Comparison of ENCODE assay signal across 14 mouse cellular contexts in genomic region chr1:179666971-179667370, GRCm38 (mm10). TPM values are rescaled to one million over a fixed set of nuclear protein-coding genes. Genes with fewer than 3 reads are reported as not detected.
DNase-seq lines count a peak whose midpoint lies in the region; ATAC-seq and TF ChIP-seq lines count a peak whose summit lies in the region.
"Had no signal": no experiment of that assay in that cellular context is flagged by ENCODE, and none has a peak within 500 bp of the region (broad histone marks: within the 10 kb centered on the region; RNA-seq: fewer than 3 reads in every experiment).

No protein-coding gene starts in this region.

- 0 out of 2 replicates have a peak, but pooled peaks cover 3% of the 10 kb centered on the region for H3K36me3 ChIP-seq in forebrain, postnatal 0 days (ENCODE audit: insufficient read depth)
- H3K36me3 ChIP-seq in forebrain, embryonic 11.5 days (ENCODE audit: control insufficient read depth, insufficient read depth, low read length) = no peaks in the 10 kb centered on the region; the same call in 1 of the 2 replicates
- peaks cover 11% of the 10 kb centered on the region for H3K36me3 ChIP-seq in limb, embryonic 13.5 days
- H3K36me3 ChIP-seq in limb, embryonic 10.5 days = peaks cover 10% of the 10 kb centered on the region
- no peaks in the 10 kb centered on the region for H3K36me3 ChIP-seq in hindbrain, embryonic 11.5 days (ENCODE audit: control insufficient read depth, insufficient read depth, low read length)
- H3K36me3 ChIP-seq in midbrain, postnatal 0 days (ENCODE audit: insufficient read depth, low read length) = 0 out of 2 replicates have a peak, but pooled peaks cover 3% of the 10 kb centered on the region
- H3K36me3 ChIP-seq: liver, embryonic 15.5 days had no signal

- no peak for DNase-seq in forebrain, postnatal 0 days
- no peak for DNase-seq in forebrain, embryonic 11.5 days (ENCODE audit: low spot score)
- DNase-seq in limb, embryonic 10.5 days (ENCODE audit: low spot score) = no peak
- DNase-seq in hindbrain, embryonic 11.5 days (ENCODE audit: low spot score) = peak; percentile 35
- DNase-seq in midbrain, postnatal 0 days (ENCODE audit: low spot score) = no peak
- DNase-seq in lung, postnatal 14 days = no peak
- DNase-seq in spleen, postnatal 4 days (ENCODE audit: low spot score in 2 of 2) = no peak
- DNase-seq: adrenal gland, postnatal 14 days; cerebellum, adult 2 months; heart, adult 11 months; kidney, postnatal 14 days; right cerebral cortex, postnatal 25 days had no signal

- no peak for ATAC-seq in forebrain, postnatal 0 days
- no peak for ATAC-seq in forebrain, embryonic 11.5 days (replicated peaks; ENCODE audit: low FRiP score)
- ATAC-seq in limb, embryonic 13.5 days (ENCODE audit: low FRiP score, low read depth) = no peak
- ATAC-seq in hindbrain, embryonic 11.5 days (ENCODE audit: low FRiP score) = no peak
- ATAC-seq in midbrain, postnatal 0 days (ENCODE audit: low FRiP score) = no peak

- H3K9ac ChIP-seq in forebrain, postnatal 0 days = no peak overlapping the region
- no peak overlapping the region for H3K9ac ChIP-seq in forebrain, embryonic 11.5 days (ENCODE audit: low read length)
- H3K9ac ChIP-seq in limb, embryonic 13.5 days = no peak overlapping the region
- no peak overlapping the region; the same call in 1 of the 2 replicates for H3K9ac ChIP-seq in hindbrain, embryonic 11.5 days (ENCODE audit: low read depth, low read length)
- no peak overlapping the region; the same call in 1 of the 2 replicates for H3K9ac ChIP-seq in midbrain, postnatal 0 days (replicated peaks; ENCODE audit: low read length, poor library complexity, severe bottlenecking)

- no peak for TF ChIP-seq CTCF in forebrain, postnatal 0 days (IDR thresholded peaks at IDR 0.05; ENCODE audit: low read depth)
- TF ChIP-seq CTCF in midbrain, postnatal 0 days (IDR thresholded peaks at IDR 0.05) = no peak

- H3K27me3 ChIP-seq in forebrain, postnatal 0 days (ENCODE audit: insufficient read depth, low read length) = no peaks in the 10 kb centered on the region
- H3K27me3 ChIP-seq in forebrain, embryonic 11.5 days (ENCODE audit: control insufficient read depth, insufficient read depth, low read length) = no peaks in the 10 kb centered on the region
- no peaks in the 10 kb centered on the region for H3K27me3 ChIP-seq in limb, embryonic 13.5 days
- no peaks in the 10 kb centered on the region for H3K27me3 ChIP-seq in limb, embryonic 10.5 days (ENCODE audit: low read depth, poor library complexity, severe bottlenecking)
- H3K27me3 ChIP-seq in hindbrain, embryonic 11.5 days (ENCODE audit: control insufficient read depth, insufficient read depth, low read length) = no peaks in the 10 kb centered on the region
- H3K27me3 ChIP-seq in midbrain, postnatal 0 days (ENCODE audit: insufficient read depth, low read length) = no peaks in the 10 kb centered on the region

- no peaks in the 10 kb centered on the region for H3K9me3 ChIP-seq in forebrain, postnatal 0 days (ENCODE audit: low read length)
- no peaks in the 10 kb centered on the region for H3K9me3 ChIP-seq in forebrain, embryonic 11.5 days (ENCODE audit: control insufficient read depth, low read length)
- no peaks in the 10 kb centered on the region for H3K9me3 ChIP-seq in limb, embryonic 13.5 days
- H3K9me3 ChIP-seq in limb, embryonic 10.5 days (replicated peaks) = no peaks in the 10 kb centered on the region
- no peaks in the 10 kb centered on the region for H3K9me3 ChIP-seq in hindbrain, embryonic 11.5 days (ENCODE audit: control insufficient read depth, low read length)
- no peaks in the 10 kb centered on the region for H3K9me3 ChIP-seq in midbrain, postnatal 0 days (ENCODE audit: low read length)
- H3K9me3 ChIP-seq: liver, embryonic 15.5 days had no signal

- H3K4me3 ChIP-seq in forebrain, postnatal 0 days (ENCODE audit: low read depth, low read length) = peak overlapping the region; percentile 87
- H3K4me3 ChIP-seq in forebrain, embryonic 11.5 days (ENCODE audit: low read depth, low read length) = no peak overlapping the region
- H3K4me3 ChIP-seq in limb, embryonic 13.5 days = peak overlapping the region; percentile 85; the same call in 1 of the 2 replicates
- H3K4me3 ChIP-seq in limb, embryonic 10.5 days = no peak overlapping the region
- no peak overlapping the region for H3K4me3 ChIP-seq in hindbrain, embryonic 11.5 days (ENCODE audit: low read depth, low read length)
- peak overlapping the region; percentile 72; the same call in 1 of the 2 replicates for H3K4me3 ChIP-seq in midbrain, postnatal 0 days (ENCODE audit: low read depth, low read length)

- no peak overlapping the region for H3K27ac ChIP-seq in forebrain, postnatal 0 days (ENCODE audit: low read depth, low read length)
- H3K27ac ChIP-seq in forebrain, embryonic 11.5 days (ENCODE audit: low read depth, low read length) = no peak overlapping the region
- H3K27ac ChIP-seq in limb, embryonic 13.5 days = no peak overlapping the region
- no peak overlapping the region for H3K27ac ChIP-seq in limb, embryonic 10.5 days
- H3K27ac ChIP-seq in hindbrain, embryonic 11.5 days (ENCODE audit: low read depth, low read length) = no peak overlapping the region
- H3K27ac ChIP-seq in midbrain, postnatal 0 days (ENCODE audit: low read depth, low read length) = no peak overlapping the region
- H3K27ac ChIP-seq: liver, embryonic 15.5 days had no signal

- peaks cover 4% of the 10 kb centered on the region; the same call in 1 of the 2 replicates for H3K4me1 ChIP-seq in forebrain, postnatal 0 days (ENCODE audit: insufficient read depth)
- H3K4me1 ChIP-seq in forebrain, embryonic 11.5 days (replicated peaks; ENCODE audit: control insufficient read depth, insufficient read depth, low read length) = no peaks in the 10 kb centered on the region
- H3K4me1 ChIP-seq in limb, embryonic 13.5 days = peaks cover 13% of the 10 kb centered on the region
- peaks cover 23% of the 10 kb centered on the region for H3K4me1 ChIP-seq in limb, embryonic 10.5 days
- peaks cover 3% of the 10 kb centered on the region; the same call in 1 of the 2 replicates for H3K4me1 ChIP-seq in hindbrain, embryonic 11.5 days (replicated peaks; ENCODE audit: control insufficient read depth, insufficient read depth, low read length)
- H3K4me1 ChIP-seq in midbrain, postnatal 0 days (ENCODE audit: insufficient read depth, low read length) = peaks cover 11% of the 10 kb centered on the region; the same call in 1 of the 2 replicates

- WGBS in forebrain, postnatal 0 days = 56% methylated on average over 2 of the region's 2 CpGs
- WGBS in forebrain, embryonic 11.5 days = 63% methylated on average over 2 of the region's 2 CpGs
- 79% methylated on average over 2 of the region's 2 CpGs for WGBS in limb, embryonic 13.5 days
- 82% methylated on average over 2 of the region's 2 CpGs for WGBS in limb, embryonic 10.5 days
- 60% methylated on average over 2 of the region's 2 CpGs for WGBS in hindbrain, embryonic 11.5 days
- WGBS in midbrain, postnatal 0 days = 63% methylated on average over 2 of the region's 2 CpGs

- H3K4me2 ChIP-seq in forebrain, postnatal 0 days (ENCODE audit: low read depth) = peak overlapping the region; percentile 81
- H3K4me2 ChIP-seq in forebrain, embryonic 11.5 days (ENCODE audit: low read depth, low read length, severe bottlenecking) = no peak overlapping the region
- peak overlapping the region; percentile 78; the same call in 1 of the 2 replicates for H3K4me2 ChIP-seq in limb, embryonic 13.5 days (replicated peaks)
- no peak overlapping the region; the same call in 1 of the 2 replicates for H3K4me2 ChIP-seq in hindbrain, embryonic 11.5 days (replicated peaks; ENCODE audit: low read depth, low read length)
- peak overlapping the region; percentile 68 for H3K4me2 ChIP-seq in midbrain, postnatal 0 days (ENCODE audit: low read depth, low read length, poor library complexity, severe bottlenecking)

RNA-seq across cellular contexts. Expression of gene Sccpdh, which starts 1.0 kb away (rescaled TPM):
- 108 and 115 TPM in 2 replicates for total RNA-seq in forebrain, postnatal 0 days (2014; rRNA removed)
- polyA plus RNA-seq in forebrain, postnatal 0 days (2015; fragmentation: Nextera tagmentation; extraction: Ambion mirVana) = 164 and 168 TPM in 2 replicates
- 76.7 and 79.5 TPM in 2 replicates for polyA plus RNA-seq in forebrain, embryonic 11.5 days (2014; fragmentation: Nextera tagmentation; extraction: Ambion mirVana)
- polyA plus RNA-seq in limb, embryonic 13.5 days (2015; fragmentation: Nextera tagmentation; extraction: Ambion mirVana) = 86.9 and 88.0 TPM in 2 replicates
- polyA plus RNA-seq in limb, embryonic 10.5 days (2016; fragmentation: Nextera tagmentation; extraction: Ambion mirVana) = 67.4 and 75.2 TPM in 2 replicates
- polyA plus RNA-seq in hindbrain, embryonic 11.5 days (2014; fragmentation: Nextera tagmentation; extraction: Ambion mirVana) = 112 and 119 TPM in 2 replicates
- total RNA-seq in midbrain, postnatal 0 days (2014; rRNA removed) = 92.2 and 117 TPM in 2 replicates
- 190 and 195 TPM in 2 replicates for polyA plus RNA-seq in midbrain, postnatal 0 days (2015; fragmentation: Nextera tagmentation; extraction: Ambion mirVana)

Comparison
In these comparisons a context has a peak if more than half of its experiments do, and no peak if none do; other contexts are left out.
1. H3K4me2 ChIP-seq: peak in forebrain, postnatal 0 days (single experiment), limb, embryonic 13.5 days (single experiment) and midbrain, postnatal 0 days (single experiment); none in forebrain, embryonic 11.5 days (single experiment) and hindbrain, embryonic 11.5 days (single experiment).
2. H3K4me3 ChIP-seq: peak in forebrain, postnatal 0 days (single experiment), limb, embryonic 13.5 days (single experiment) and midbrain, postnatal 0 days (single experiment); none in forebrain, embryonic 11.5 days (single experiment), limb, embryonic 10.5 days (single experiment) and hindbrain, embryonic 11.5 days (single experiment).